Mouse (Mus musculus) retina, embryonic 14.5 days (tissue): Measurements from ENCODE around the gene Gm20458.

ENCODE experiments used
- DNase-seq: peaks from one replicate; pipeline ENCODE4 v3.0.0-alpha.2; 2015; ENCODE audit warnings: low spot score

Gene Gm20458

DNA sequence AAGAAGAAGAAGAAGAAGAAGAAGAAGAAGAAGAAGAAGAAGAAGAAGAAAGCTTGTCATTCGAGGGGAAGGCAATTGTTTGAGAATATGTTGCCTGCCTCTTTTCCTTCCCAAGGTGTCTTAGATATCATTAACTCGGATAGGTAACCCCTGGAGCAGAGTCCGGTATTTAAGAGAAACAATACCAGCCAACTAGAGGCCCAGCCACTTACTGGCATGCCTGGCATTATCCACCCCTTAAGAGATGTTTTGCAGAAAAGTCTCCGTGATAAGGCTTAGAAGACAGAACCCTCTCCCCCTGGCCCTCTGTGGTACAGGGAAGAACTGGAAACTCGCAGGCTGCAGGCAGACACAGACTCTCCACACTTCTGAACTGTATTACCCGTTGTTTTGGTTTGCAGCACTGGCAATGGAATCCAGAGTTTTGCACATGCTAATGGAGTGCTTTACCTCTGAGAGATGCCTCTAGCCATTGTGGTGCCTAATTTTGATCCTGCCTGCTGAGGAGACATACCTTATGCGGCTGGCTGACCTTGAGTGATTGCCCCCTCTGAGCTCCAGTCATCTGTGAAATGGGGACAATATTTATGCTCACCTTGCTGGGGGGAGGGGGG lies 6.8 kb upstream of the Gm20458 start:
- DNase-seq, result no peak

- no peak for DNase-seq
Measured at GRCm38 (mm10) chr2:164454846-164455245, 5.9 kb upstream of the Gm20458 start.

DNA sequence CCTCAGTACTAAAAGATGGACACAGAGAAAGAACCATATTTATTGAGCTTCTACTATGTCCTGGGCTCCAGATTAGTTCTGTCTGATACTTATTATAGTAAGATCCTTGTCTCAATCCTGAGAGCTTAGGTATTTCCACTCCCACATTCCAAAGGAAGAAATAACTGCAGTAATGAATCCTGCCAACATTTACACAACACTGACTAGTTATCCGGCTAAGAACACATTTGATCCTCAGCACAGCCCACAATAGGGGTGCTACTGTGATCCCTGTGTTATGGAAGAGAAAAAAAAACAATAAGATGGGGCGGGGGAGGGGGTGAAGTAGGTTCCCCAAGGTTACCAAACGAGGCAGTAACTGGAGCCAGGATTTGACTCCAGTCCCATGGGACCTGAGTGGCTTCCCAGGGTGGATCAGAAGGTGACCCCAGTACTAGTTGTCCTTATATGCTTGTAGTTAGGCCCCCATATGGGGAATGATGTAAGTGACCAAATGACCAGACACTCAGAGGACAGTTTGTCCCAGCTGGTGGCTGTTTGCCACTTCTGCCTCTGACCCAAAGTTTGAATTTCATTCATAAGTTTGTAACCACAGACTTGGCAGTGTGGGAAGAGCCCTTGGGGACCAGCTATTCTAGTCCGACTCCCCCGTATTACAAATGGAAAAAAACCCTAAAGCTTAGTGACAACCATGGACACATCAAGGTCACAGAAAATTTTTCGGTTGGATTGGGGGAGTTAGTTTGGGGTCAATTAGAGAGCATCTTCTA lies 5.2 kb upstream of the Gm20458 start:
- no peak for DNase-seq

DNA sequence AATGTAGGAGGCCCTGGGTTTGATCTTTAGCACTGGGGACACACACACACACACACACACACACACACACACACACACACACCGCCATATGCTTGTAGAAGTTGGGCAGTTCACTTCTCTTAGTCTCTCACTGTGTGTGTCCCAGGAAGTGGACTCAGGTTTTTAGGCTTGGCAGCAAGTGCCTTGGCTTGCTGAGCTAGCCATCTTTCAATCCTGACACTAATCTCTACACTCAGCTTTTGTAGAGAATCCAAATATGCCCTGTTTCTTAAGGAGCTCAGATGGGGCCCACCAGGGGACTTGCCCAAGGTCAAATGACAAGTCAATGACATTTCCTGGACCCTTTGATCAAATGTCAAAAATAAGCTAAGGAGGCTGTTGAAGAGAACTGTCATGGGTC lies 4.4 kb upstream of the Gm20458 start:
- DNase-seq, result no peak

- DNase-seq, result peak; percentile 35
Measured at GRCm38 (mm10) chr2:164456864-164457300, 3.9 kb upstream of the Gm20458 start, which contains the start of gene Sys1. TSS of gene Sys1 (plus strand) at chr2:164456964.

GRCm38 (mm10) chr2:164457942-164458341 lies 2.8 kb upstream of the Gm20458 start:
- no peak for DNase-seq

DNA sequence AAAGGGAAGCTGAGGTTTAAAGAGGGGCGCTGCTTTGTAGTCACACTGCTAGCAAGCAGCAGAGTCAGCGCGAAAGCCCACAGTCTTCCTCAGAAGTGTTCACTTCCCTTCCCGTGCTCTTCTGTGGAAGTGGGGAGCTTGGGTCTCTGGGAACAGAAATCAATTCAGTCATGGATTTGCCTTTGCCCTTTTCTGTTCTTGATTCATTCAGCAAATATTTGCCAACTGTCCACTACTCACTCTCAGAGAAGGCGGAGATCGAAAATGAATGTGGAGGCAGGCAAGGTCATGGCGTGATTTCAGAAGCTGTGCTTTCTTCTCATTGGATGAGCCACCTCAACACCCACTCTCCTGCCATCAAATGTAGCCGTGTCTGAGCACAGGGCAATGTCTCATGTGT lies 2.2 kb upstream of the Gm20458 start:
- no peak for DNase-seq

DNA sequence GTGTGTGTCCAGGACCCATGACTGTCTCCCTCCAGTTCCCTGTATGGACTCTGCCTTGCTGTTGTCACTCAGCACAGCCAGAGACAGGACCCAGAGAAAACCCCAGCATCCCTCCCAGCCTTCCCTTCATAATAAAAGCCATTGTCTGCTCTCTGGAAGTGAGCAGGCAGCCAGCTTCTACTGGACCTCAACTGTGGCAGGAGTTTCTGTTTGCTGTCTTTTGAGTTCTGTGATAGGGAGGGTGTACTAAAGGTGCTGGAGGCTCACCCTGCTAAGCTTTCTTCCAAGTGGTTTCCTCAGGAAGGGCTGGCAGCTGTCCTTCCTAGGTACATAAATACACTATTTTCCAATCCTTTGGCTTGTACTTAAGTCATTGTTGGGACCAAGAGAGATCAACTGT lies 4.4 kb downstream of the Gm20458 start:
- DNase-seq, result no peak

DNA sequence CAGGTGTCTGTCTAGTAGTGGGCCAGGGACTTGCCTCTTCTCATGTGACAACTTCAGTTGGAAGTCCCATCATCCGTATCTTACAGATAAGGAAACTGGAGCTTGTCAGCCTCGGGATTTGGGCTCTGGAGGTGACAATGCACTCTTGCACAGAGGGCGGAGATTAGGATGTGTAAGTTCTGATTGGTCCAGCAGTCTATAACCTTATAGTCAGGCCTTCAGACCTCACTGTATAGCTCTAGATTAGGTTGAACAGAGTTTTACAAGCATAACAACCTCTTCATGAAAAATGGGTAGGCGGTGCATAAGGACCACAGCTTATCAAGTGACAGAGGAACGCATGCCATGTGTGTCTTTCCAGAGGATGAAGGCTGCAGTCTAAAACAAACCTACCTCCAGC lies 6.0 kb downstream of the Gm20458 start:
- no peak for DNase-seq

DNA sequence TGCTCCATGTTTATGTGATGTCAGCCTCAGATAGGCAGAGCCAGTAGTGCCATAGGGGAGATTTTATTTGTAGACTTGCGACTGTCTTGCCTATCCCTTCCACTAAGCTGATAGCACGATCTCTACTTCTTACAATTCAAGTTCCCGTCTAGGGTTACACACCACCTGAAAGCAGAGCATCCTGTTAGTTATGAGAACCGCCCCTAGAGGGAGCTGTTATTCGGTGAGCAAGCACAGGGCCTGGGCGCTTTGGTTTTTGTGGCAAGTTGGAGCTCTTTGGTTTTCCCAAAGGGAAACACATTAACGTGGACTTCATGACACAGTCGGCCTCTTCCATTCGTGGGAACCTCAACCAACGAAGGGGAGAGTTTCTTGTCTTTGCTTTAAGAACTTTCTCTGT lies 9.5 kb downstream of the Gm20458 start:
- peak; percentile 67 for DNase-seq

GRCm38 (mm10) chr2:164473624-164474023 lies 12.9 kb downstream of the Gm20458 start, which contains the start of gene Trp53tg5:
TSS of gene Trp53tg5 (minus strand) at chr2:164473724.
- DNase-seq, result no peak

GRCm38 (mm10) chr2:164485681-164486257 lies 25.0 kb downstream of the Gm20458 start, which contains the start of gene Dbndd2:
TSS of gene Dbndd2 (plus strand) at chr2:164486106.
- no peak for DNase-seq

DNA sequence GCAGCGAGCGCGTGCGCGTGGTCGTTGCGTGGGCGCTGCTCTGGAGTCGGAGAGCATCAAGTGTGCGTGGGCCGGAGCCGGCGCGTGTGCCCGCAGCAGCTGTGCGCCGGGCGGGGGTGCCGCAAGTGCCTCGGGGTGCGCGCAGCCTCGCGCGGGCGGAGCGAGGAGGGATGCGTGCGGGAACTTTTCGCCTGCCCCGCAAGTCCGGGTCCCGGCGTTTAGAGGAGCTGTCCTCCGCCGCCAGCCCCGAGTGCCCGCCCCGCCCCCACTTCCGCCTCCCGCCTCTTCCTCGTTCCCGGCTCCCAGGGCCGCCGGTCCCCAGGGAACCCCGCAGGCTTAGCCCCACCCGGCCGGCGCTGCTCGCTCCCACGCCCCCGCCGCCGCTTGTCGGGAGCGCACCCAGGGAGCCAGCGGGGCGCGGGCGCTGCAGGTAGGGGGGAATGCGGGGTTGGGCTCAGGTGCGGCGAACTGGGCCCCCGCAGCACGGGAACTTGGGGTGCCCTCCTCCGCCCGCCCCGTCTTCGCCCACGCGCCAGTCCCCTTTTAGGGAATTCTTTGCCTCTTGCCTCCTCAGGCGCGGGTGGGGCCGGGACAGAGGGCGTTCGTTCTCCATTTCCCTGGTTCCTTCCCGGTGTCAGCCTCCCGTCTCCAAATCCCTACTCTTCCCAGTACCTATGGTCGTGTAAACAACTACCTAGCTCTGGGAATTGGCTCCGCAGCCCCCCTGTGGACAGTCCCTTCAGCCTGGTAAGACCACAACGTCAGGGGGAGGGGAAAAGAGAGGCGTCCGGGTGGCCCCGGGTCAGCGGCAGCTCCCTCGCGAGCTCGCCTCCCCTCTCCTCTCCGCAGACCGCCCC lies 25.7 kb downstream of the Gm20458 start:
- peak; percentile 57 for DNase-seq

- DNase-seq, result no peak
Measured at GRCm38 (mm10) chr2:164487115-164487527, 26.4 kb downstream of the Gm20458 start.

GRCm38 (mm10) chr2:164487812-164488211 lies 27.0 kb downstream of the Gm20458 start:
- DNase-seq, result no peak

DNA sequence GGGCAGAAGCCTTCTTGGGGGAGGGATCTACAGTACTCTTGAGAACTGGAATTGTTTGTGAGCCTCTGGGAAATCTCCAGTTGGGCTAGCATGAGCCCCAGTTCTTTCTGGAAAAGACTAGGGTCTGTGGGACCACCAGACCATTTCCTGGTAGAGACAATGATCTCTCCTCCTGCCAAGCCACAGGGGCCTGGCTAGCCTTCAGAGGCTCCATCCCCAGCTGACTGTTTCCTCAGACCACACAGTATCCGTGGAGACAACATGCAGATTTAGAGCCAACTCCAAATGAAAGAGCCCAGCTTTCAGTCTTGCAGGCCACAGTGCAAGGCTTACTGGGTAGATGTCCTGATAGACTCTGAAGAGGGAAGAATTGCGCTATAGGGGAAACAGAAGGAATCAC lies 33.4 kb downstream of the Gm20458 start:
- DNase-seq, result no peak

- DNase-seq, result no peak
Measured at GRCm38 (mm10) chr2:164496331-164496730, 35.6 kb downstream of the Gm20458 start.

GRCm38 (mm10) chr2:164496847-164497690 lies 36.3 kb downstream of the Gm20458 start, which contains the start of gene Pigt:
TSS of gene Pigt (plus strand) at chr2:164497520.
- peak; percentile 88 for DNase-seq

DNA sequence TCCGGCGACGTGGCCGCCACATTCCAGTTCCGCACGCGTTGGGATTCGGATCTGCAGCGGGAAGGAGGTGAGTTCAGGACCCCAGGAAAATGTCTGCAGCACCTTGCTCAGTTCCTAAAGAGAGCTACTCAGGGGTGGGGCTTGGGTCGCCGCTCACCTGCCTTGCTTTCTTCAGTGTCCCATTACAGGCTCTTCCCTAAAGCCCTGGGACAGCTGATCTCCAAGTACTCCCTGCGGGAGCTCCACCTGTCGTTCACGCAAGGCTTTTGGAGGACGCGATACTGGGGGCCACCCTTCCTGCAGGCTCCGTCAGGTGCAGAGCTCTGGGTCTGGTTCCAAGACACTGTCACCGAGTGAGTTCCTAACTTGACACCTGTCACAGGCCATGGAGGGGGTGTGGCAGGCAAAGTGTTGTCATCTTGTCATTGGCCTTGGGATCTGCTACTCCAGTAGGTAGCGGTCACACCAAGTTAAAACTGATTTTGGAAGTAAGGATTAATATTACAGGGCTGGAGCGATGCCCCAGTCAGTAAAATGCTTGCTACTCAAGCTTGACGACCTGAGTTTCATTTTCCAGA lies 37.0 kb downstream of the Gm20458 start:
- DNase-seq, result no peak

GRCm38 (mm10) chr2:164499317-164499716 lies 38.5 kb downstream of the Gm20458 start:
- no peak for DNase-seq

GRCm38 (mm10) chr2:164500511-164500910 lies 39.7 kb downstream of the Gm20458 start:
- DNase-seq, result no peak
